Mouse (Mus musculus) CH12.LX (cell line): Measurements from ENCODE around the gene Cdc25a. TPM values are rescaled to one million over a fixed set of nuclear protein-coding genes. Genes with fewer than 3 reads are reported as not detected.

ENCODE experiments used
- DNase-seq: peaks from one replicate; pipeline ENCODE4 v3.0.0-alpha.2; 2013; ENCODE audit errors: extremely low read depth
- H3K27ac ChIP-seq: 2 replicates; pipeline ENCODE4 v1.5.1; 2012; ENCODE audit warnings: low read depth, mild to moderate bottlenecking, control low read depth, moderate library complexity; ENCODE audit not compliant: insufficient read depth
- H3K27me3 ChIP-seq: replicated peaks from 2 replicates; pipeline ENCODE3; 2012; ENCODE audit warnings: inconsistent platforms
- H3K36me3 ChIP-seq, 2 experiments: replicated peaks in 1 of 2; 2 replicates each; pipeline versions ENCODE3 to v1.6.1; 2012; ENCODE audit warnings: inconsistent platforms in 1 of 2, low read length in 1 of 2, mild to moderate bottlenecking in 1 of 2, mixed read lengths in 1 of 2, moderate library complexity in 1 of 2; ENCODE audit not compliant: control insufficient read depth in 1 of 2, insufficient read depth in 1 of 2
- H3K4me1 ChIP-seq, 2 experiments: 2 replicates each; pipeline ENCODE4 v1.6.1; 2012; ENCODE audit warnings: inconsistent platforms in 1 of 2, moderate library complexity in 1 of 2; ENCODE audit not compliant: insufficient read depth in 2 of 2, control insufficient read depth in 1 of 2
- H3K4me2 ChIP-seq: 2 replicates; pipeline ENCODE4 v1.6.1; 2012; ENCODE audit warnings: low read depth, mild to moderate bottlenecking, control low read depth; ENCODE audit not compliant: poor library complexity, insufficient read depth, severe bottlenecking
- H3K4me3 ChIP-seq, 3 experiments: fragments of 150-350 bp in 1 of 3; sonication (generic) in 1 of 3; replicated peaks in 1 of 3; 2 replicates each; pipeline versions ENCODE3 to v1.5.1; 2011 to 2012; ENCODE audit warnings: low read depth in 2 of 3, low read length in 2 of 3, mild to moderate bottlenecking in 2 of 3, moderate library complexity in 2 of 3, control low read depth in 1 of 3, improper control_type of control experiment in 1 of 3, inconsistent platforms in 1 of 3, mixed read lengths in 1 of 3; ENCODE audit not compliant: poor library complexity in 1 of 3
- H3K79me2 ChIP-seq: replicated peaks from 2 replicates; pipeline ENCODE4 v1.6.1; 2012; ENCODE audit warnings: mild to moderate bottlenecking, moderate library complexity; ENCODE audit not compliant: control insufficient read depth, poor library complexity, insufficient read depth, severe bottlenecking; ENCODE audit errors: extremely low read depth
- H3K9ac ChIP-seq: 2 replicates; pipeline ENCODE4 v1.6.1; 2012; ENCODE audit warnings: low read depth, mild to moderate bottlenecking, control low read depth, moderate library complexity; ENCODE audit not compliant: insufficient read depth
- H3K9me3 ChIP-seq: replicated peaks from 2 replicates; pipeline ENCODE3; 2012; ENCODE audit warnings: low read length, inconsistent platforms, mixed read lengths
- CTCF ChIP-seq, 2 experiments: IDR thresholded peaks in 1 of 2; conservative IDR thresholded peaks in 1 of 2; 2 replicates each; pipeline ENCODE4 v1.5.1; 2011 to 2012; ENCODE audit warnings: low read depth in 2 of 2, low read length in 2 of 2, improper control_type of control experiment in 1 of 2, inconsistent platforms in 1 of 2, mild to moderate bottlenecking in 1 of 2, moderate library complexity in 1 of 2
- KAT2A ChIP-seq: IDR thresholded peaks from 2 replicates; pipeline ENCODE4 v1.6.1; 2012; ENCODE audit warnings: low read length, improper control_type of control experiment, inconsistent platforms; ENCODE audit not compliant: insufficient replicate concordance
- NRF1 ChIP-seq: IDR thresholded peaks from 2 replicates; pipeline ENCODE4 v1.6.1; 2014; ENCODE audit warnings: low read depth, mild to moderate bottlenecking, inconsistent platforms, low read length, improper control_type of control experiment, moderate library complexity
- POLR2AphosphoS2 ChIP-seq: IDR thresholded peaks from 2 replicates; pipeline ENCODE4 v1.6.1; 2011; ENCODE audit warnings: low read depth, low read length, improper control_type of control experiment
- SMC3 ChIP-seq: IDR thresholded peaks from 2 replicates; pipeline ENCODE4 v1.6.1; 2011; ENCODE audit warnings: low read depth, low read length, improper control_type of control experiment
- USF1 ChIP-seq: IDR thresholded peaks from 2 replicates; pipeline ENCODE4 v1.6.1; 2014; ENCODE audit warnings: low read depth, mild to moderate bottlenecking, inconsistent platforms, low read length, improper control_type of control experiment
- ZNF384 ChIP-seq: IDR thresholded peaks from 2 replicates; pipeline ENCODE4 v1.6.1; 2012; ENCODE audit warnings: low read depth, low read length, improper control_type of control experiment, inconsistent platforms
- dilution Hi-C: fragments of 300-500 bp; cut with MboI; formaldehyde crosslinking; loops from 2 replicates; pipeline ENCODE4 v1.14.3; 2020; ENCODE audit warnings: low sequenced_read_pairs; ENCODE audit not compliant: extremely low pct_unique_long_range_greater_than_20kb, extremely low pct_ligation_motif_present
- in situ Hi-C: fragments of 300-500 bp; cut with MboI; formaldehyde crosslinking; loops from 3 replicates; pipeline ENCODE4 v1.14.3; 2019; ENCODE audit warnings: low sequenced_read_pairs, low pct_ligation_motif_present, low pct_unique_long_range_greater_than_20kb, mixed read lengths
- polyA plus RNA-seq: library from polyadenylated mRNA; unstranded; fragments of >175 nt; gene quantifications from 2 replicates; pipeline ENCODE4 v1.2.1, GENCODE M21; 2012; ENCODE audit warnings: low read depth; ENCODE audit not compliant: insufficient read length
- total RNA-seq, 2 experiments: library from RNA; depleted of rRNA; stranded (reverse); fragments of 300-350 nt in 1 of 2; fragments of >200 nt in 1 of 2; gene quantifications; 2 replicates each; pipeline ENCODE4 v1.2.3; 2012 to 2014

Gene Cdc25a
- total and polyA plus RNA-seq, 3 experiments = 32.4 to 74.9 (median 32.6) TPM

GRCm38 (mm10) chr9:109939401-109939800 lies 64.0 kb downstream of the Cdc25a start (continued):
- TF ChIP-seq POLR2AphosphoS2 (no peak), CTCF (conservative IDR thresholded peaks at IDR 0.05 in 1 of 2, IDR thresholded peaks at IDR 0.05 in 1 of 2; ENCODE audit: low read depth in 2 of 2, low read length in 2 of 2) (peak in 1 of 2 experiments; percentile 56; a peak in 2 of 4 replicates), NRF1 (no peak), ZNF384 (no peak), SMC3 (peak; percentile 47), KAT2A (no peak)

GRCm38 (mm10) chr9:109942796-109943195 lies 67.4 kb downstream of the Cdc25a start:
- no peak overlapping the region for H3K4me2 ChIP-seq
- no peak overlapping the region for H3K27ac ChIP-seq
- H3K79me2 ChIP-seq = peaks cover 28% of the 10 kb centered on the region
- H3K27me3 ChIP-seq = no peaks in the 10 kb centered on the region
- H3K4me3 ChIP-seq = no peak overlapping the region
- peaks cover 0 to 21% of the 10 kb centered on the region in 2 experiments; a peak in 2 of 4 replicates for H3K4me1 ChIP-seq
- TF ChIP-seq USF1 (no peak), POLR2AphosphoS2 (no peak)
- TF ChIP-seq, all 38 proteins: peak for 0
- DNase-seq = no peak
- in situ Hi-C loops (loop anchor here (5.0 kb wide), 1 partner anchor 45 kb away; no protein-coding TSS in a partner anchor), dilution Hi-C loops (no loop called here)
- Histone ChIP-seq H3K36me3 (peaks cover 0 to 4% of the 10 kb centered on the region in 2 experiments), H3K9me3 (no peaks in the 10 kb centered on the region), H3K9ac (no peak overlapping the region)

Other genes with a start within 250 kb of the Cdc25a start
- not detected in 2 replicates for gene Fbxw24, start 249.5 kb upstream of the Cdc25a start, total RNA-seq (2012; rRNA removed)
- not detected in 2 replicates for gene Fbxw24, start 249.5 kb upstream of the Cdc25a start, total RNA-seq (2014; rRNA removed)
- not detected in 2 replicates for gene Fbxw24, start 249.5 kb upstream of the Cdc25a start, polyA plus RNA-seq
- gene Fbxw25, start 210.9 kb upstream of the Cdc25a start, total RNA-seq (2012; rRNA removed) = not detected in 2 replicates
- gene Fbxw25, start 210.9 kb upstream of the Cdc25a start, total RNA-seq (2014; rRNA removed) = not detected in 2 replicates
- not detected in 2 replicates for gene Fbxw25, start 210.9 kb upstream of the Cdc25a start, polyA plus RNA-seq
- not detected in 2 replicates for gene Fbxw18, start 172.9 kb upstream of the Cdc25a start, total RNA-seq (2012; rRNA removed)
- not detected in 2 replicates for gene Fbxw18, start 172.9 kb upstream of the Cdc25a start, total RNA-seq (2014; rRNA removed)
- gene Fbxw18, start 172.9 kb upstream of the Cdc25a start, polyA plus RNA-seq = not detected in 2 replicates
- gene Fbxw26, start 129.5 kb upstream of the Cdc25a start, total RNA-seq (2012; rRNA removed) = not detected in 2 replicates
- gene Fbxw26, start 129.5 kb upstream of the Cdc25a start, total RNA-seq (2014; rRNA removed) = not detected in 2 replicates
- gene Fbxw26, start 129.5 kb upstream of the Cdc25a start, polyA plus RNA-seq = not detected in 2 replicates
- not detected in 2 replicates for gene Fbxw27, start 84.9 kb upstream of the Cdc25a start, total RNA-seq (2012; rRNA removed)
- not detected in 2 replicates for gene Fbxw27, start 84.9 kb upstream of the Cdc25a start, total RNA-seq (2014; rRNA removed)
- gene Fbxw27, start 84.9 kb upstream of the Cdc25a start, polyA plus RNA-seq = not detected in 2 replicates
- gene Spink8, start 63.3 kb upstream of the Cdc25a start, total RNA-seq (2012; rRNA removed) = not detected in 2 replicates
- gene Spink8, start 63.3 kb upstream of the Cdc25a start, total RNA-seq (2014; rRNA removed) = not detected in 2 replicates
- not detected in 2 replicates for gene Spink8, start 63.3 kb upstream of the Cdc25a start, polyA plus RNA-seq
- gene Nme6, start 42.8 kb upstream of the Cdc25a start, total RNA-seq (2012; rRNA removed) = 73.1 and 94.1 TPM in 2 replicates
- gene Nme6, start 42.8 kb upstream of the Cdc25a start, total RNA-seq (2014; rRNA removed) = 98.9 and 110 TPM in 2 replicates
- 65.0 and 76.2 TPM in 2 replicates for gene Nme6, start 42.8 kb upstream of the Cdc25a start, polyA plus RNA-seq
- gene Camp, start 26.0 kb upstream of the Cdc25a start, total RNA-seq (2012; rRNA removed) = not detected in 2 replicates
- gene Camp, start 26.0 kb upstream of the Cdc25a start, total RNA-seq (2014; rRNA removed) = not detected in 2 replicates
- not detected in 2 replicates for gene Camp, start 26.0 kb upstream of the Cdc25a start, polyA plus RNA-seq
- gene Map4, start 55.9 kb downstream of the Cdc25a start, total RNA-seq (2012; rRNA removed) = 23.1 and 28.9 TPM in 2 replicates
- gene Map4, start 55.9 kb downstream of the Cdc25a start, total RNA-seq (2014; rRNA removed) = 13.8 and 14.4 TPM in 2 replicates
- gene Map4, start 55.9 kb downstream of the Cdc25a start, polyA plus RNA-seq = 40.6 and 45.8 TPM in 2 replicates
- gene Smarcc1, start 242.1 kb downstream of the Cdc25a start, total RNA-seq (2012; rRNA removed) = 41.3 and 44.2 TPM in 2 replicates
- gene Smarcc1, start 242.1 kb downstream of the Cdc25a start, total RNA-seq (2014; rRNA removed) = 26.8 and 30.4 TPM in 2 replicates
- 89.9 and 97.0 TPM in 2 replicates for gene Smarcc1, start 242.1 kb downstream of the Cdc25a start, polyA plus RNA-seq
- gene Dhx30, start 242.3 kb downstream of the Cdc25a start, total RNA-seq (2012; rRNA removed) = 129 and 142 TPM in 2 replicates
- 64.7 and 68.8 TPM in 2 replicates for gene Dhx30, start 242.3 kb downstream of the Cdc25a start, total RNA-seq (2014; rRNA removed)
- 99.3 and 102 TPM in 2 replicates for gene Dhx30, start 242.3 kb downstream of the Cdc25a start, polyA plus RNA-seq